Mouse (Mus musculus): Measurements from ENCODE around the gene Ptgfrn. TPM values are rescaled to one million over a fixed set of nuclear protein-coding genes. Genes with fewer than 3 reads are reported as not detected.

Ptgfrn gene
- polyA plus RNA-seq, 1 experiment from 2014 or later = 0.35 TPM

GRCm38 (mm10) chr3:101097146-101097800 is 12.8 kb downstream of the Ptgfrn start:
- Histone ChIP-seq H3K27me3 (ENCODE audit: insufficient read depth, low read length) (no peaks in the 10 kb centered on the region), H3K27ac (ENCODE audit: low read depth) (no peak overlapping the region), H3K4me1 (ENCODE audit: insufficient read depth) (no peaks in the 10 kb centered on the region), H3K4me2 (ENCODE audit: low read depth, low read length) (no peak overlapping the region), H3K4me3 (ENCODE audit: low read depth, low read length) (no peak overlapping the region), H3K36me3 (replicated peaks; ENCODE audit: insufficient read depth, low read length) (no peaks in the 10 kb centered on the region), H3K9ac (replicated peaks) (no peak overlapping the region), H3K9me3 (ENCODE audit: low read length) (no peaks in the 10 kb centered on the region)
- TF ChIP-seq CTCF (IDR thresholded peaks at IDR 0.05; ENCODE audit: low read depth) (no peak), EP300 (IDR thresholded peaks at IDR 0.05; ENCODE audit: low read depth) (no peak)
- ATAC-seq (no peak), DNase-seq (no peak)
- 70% methylated on average over 9 of the region's 9 CpGs for WGBS (ENCODE audit: insufficient replicate concordance)

DNA sequence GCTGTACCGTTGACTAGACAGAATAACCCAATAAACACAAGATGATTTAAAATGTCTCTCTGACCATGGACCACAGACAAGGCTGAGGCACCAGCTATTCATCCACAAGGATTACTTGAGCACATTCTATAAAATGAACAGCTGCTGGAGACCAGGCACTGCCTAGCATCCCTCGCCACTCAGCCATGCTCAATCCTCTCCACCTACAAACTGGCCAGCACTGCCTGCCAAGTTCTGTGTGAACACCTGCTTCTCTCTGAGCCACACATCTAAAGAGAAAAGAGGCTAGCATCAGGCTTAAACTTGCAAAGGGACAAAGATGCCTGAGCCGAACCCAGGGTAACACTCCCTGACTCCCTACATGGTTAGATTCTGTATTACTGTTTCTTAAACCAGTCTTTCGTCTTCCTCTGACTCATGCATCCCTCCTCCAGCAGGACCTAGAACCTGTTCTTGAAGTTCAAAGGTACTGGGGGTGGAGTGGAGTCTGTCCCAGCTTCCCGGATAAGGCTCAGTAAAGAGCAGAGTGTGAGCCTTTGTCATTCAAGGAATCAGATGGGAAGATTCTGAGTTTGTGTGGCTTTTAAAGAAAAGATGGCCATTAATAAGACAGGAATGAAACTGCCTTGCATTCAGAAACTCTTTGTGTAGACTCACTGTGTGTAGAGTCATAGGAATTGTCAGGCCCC is 14.2 kb downstream of the Ptgfrn start:
- H3K27ac ChIP-seq (ENCODE audit: low read depth) = no peak overlapping the region
- H3K9me3 ChIP-seq (ENCODE audit: low read length) = no peaks in the 10 kb centered on the region
- no peaks in the 10 kb centered on the region for H3K36me3 ChIP-seq (replicated peaks; ENCODE audit: insufficient read depth, low read length)
- H3K4me3 ChIP-seq (ENCODE audit: low read depth, low read length) = no peak overlapping the region
- no peak overlapping the region for H3K9ac ChIP-seq (replicated peaks)
- TF ChIP-seq EP300 (IDR thresholded peaks at IDR 0.05; ENCODE audit: low read depth) (no peak), CTCF (IDR thresholded peaks at IDR 0.05; ENCODE audit: low read depth) (no peak)
- no peaks in the 10 kb centered on the region for H3K27me3 ChIP-seq (ENCODE audit: insufficient read depth, low read length)
- no peak for ATAC-seq
- no peak overlapping the region for H3K4me2 ChIP-seq (ENCODE audit: low read depth, low read length)
- WGBS (ENCODE audit: insufficient replicate concordance) = 79% methylated on average over 5 of the region's 5 CpGs
- no peak for DNase-seq
- H3K4me1 ChIP-seq (ENCODE audit: insufficient read depth) = no peaks in the 10 kb centered on the region

- Histone ChIP-seq H3K9me3 (ENCODE audit: low read length) (no peaks in the 10 kb centered on the region), H3K9ac (replicated peaks) (no peak overlapping the region), H3K4me3 (ENCODE audit: low read depth, low read length) (no peak overlapping the region), H3K4me2 (ENCODE audit: low read depth, low read length) (no peak overlapping the region), H3K4me1 (ENCODE audit: insufficient read depth) (no peaks in the 10 kb centered on the region), H3K36me3 (replicated peaks; ENCODE audit: insufficient read depth, low read length) (no peaks in the 10 kb centered on the region), H3K27me3 (ENCODE audit: insufficient read depth, low read length) (no peaks in the 10 kb centered on the region), H3K27ac (ENCODE audit: low read depth) (no peak overlapping the region)
- no peak for DNase-seq
- 79% methylated on average over 13 of the region's 13 CpGs for WGBS (ENCODE audit: insufficient replicate concordance)
- ATAC-seq = no peak
- no peak for TF ChIP-seq CTCF (IDR thresholded peaks at IDR 0.05; ENCODE audit: low read depth)
- no peak for TF ChIP-seq EP300 (IDR thresholded peaks at IDR 0.05; ENCODE audit: low read depth)
These were observed 17.9 kb downstream of the Ptgfrn start for GRCm38 (mm10) chr3:101092202-101092601.

- H3K9ac ChIP-seq (replicated peaks) = no peak overlapping the region
- no peaks in the 10 kb centered on the region for H3K4me1 ChIP-seq (ENCODE audit: insufficient read depth)
- no peak for ATAC-seq
- TF ChIP-seq EP300 (IDR thresholded peaks at IDR 0.05; ENCODE audit: low read depth) (no peak), CTCF (IDR thresholded peaks at IDR 0.05; ENCODE audit: low read depth) (no peak)
- H3K4me3 ChIP-seq (ENCODE audit: low read depth, low read length) = no peak overlapping the region
- WGBS (ENCODE audit: insufficient replicate concordance) = 77% methylated on average over 7 of the region's 7 CpGs
- H3K27me3 ChIP-seq (ENCODE audit: insufficient read depth, low read length) = no peaks in the 10 kb centered on the region
- no peak for DNase-seq
- H3K9me3 ChIP-seq (ENCODE audit: low read length) = no peaks in the 10 kb centered on the region
- H3K36me3 ChIP-seq (replicated peaks; ENCODE audit: insufficient read depth, low read length) = no peaks in the 10 kb centered on the region
- no peak overlapping the region for H3K27ac ChIP-seq (ENCODE audit: low read depth)
- H3K4me2 ChIP-seq (ENCODE audit: low read depth, low read length) = no peak overlapping the region
These were observed 23.3 kb downstream of the Ptgfrn start for GRCm38 (mm10) chr3:101086584-101087445.

DNA sequence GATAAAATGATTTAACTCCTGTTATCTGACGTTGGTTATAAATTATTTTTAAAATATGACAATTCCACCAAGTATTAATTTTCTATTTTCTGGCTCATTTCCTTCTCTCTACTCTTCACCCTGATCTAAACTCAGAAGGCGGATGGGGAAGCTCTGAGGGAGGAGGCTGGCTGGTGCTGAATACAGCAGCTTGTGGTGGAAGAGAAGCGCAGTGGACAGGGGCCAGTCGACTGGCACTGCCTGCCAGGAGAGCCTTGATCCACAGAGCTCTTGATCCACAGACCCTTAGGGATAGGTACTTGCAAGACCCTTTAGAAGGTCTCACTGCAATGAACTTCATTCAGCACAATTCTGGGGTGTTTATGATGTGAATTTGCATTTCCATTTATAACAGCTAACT is 29.2 kb downstream of the Ptgfrn start:
- no peak for TF ChIP-seq CTCF (IDR thresholded peaks at IDR 0.05; ENCODE audit: low read depth)
- no peak for TF ChIP-seq EP300 (IDR thresholded peaks at IDR 0.05; ENCODE audit: low read depth)
- no peaks in the 10 kb centered on the region for H3K36me3 ChIP-seq (replicated peaks; ENCODE audit: insufficient read depth, low read length)
- H3K4me1 ChIP-seq (ENCODE audit: insufficient read depth) = no peaks in the 10 kb centered on the region
- H3K9ac ChIP-seq (replicated peaks) = no peak overlapping the region
- H3K4me3 ChIP-seq (ENCODE audit: low read depth, low read length) = no peak overlapping the region
- H3K4me2 ChIP-seq (ENCODE audit: low read depth, low read length) = no peak overlapping the region
- H3K27ac ChIP-seq (ENCODE audit: low read depth) = no peak overlapping the region
- DNase-seq = no peak
- WGBS (ENCODE audit: insufficient replicate concordance) = 72% methylated on average over 4 of the region's 4 CpGs
- no peaks in the 10 kb centered on the region for H3K9me3 ChIP-seq (ENCODE audit: low read length)
- ATAC-seq = no peak
- no peaks in the 10 kb centered on the region for H3K27me3 ChIP-seq (ENCODE audit: insufficient read depth, low read length)

GRCm38 (mm10) chr3:101078344-101078743 is 31.7 kb downstream of the Ptgfrn start:
- WGBS (ENCODE audit: insufficient replicate concordance) = 78% methylated on average over 1 of the region's 1 CpGs
- ATAC-seq (no peak), DNase-seq (no peak)
- Histone ChIP-seq H3K4me3 (ENCODE audit: low read depth, low read length) (no peak overlapping the region), H3K4me2 (ENCODE audit: low read depth, low read length) (no peak overlapping the region), H3K27ac (ENCODE audit: low read depth) (no peak overlapping the region), H3K9me3 (ENCODE audit: low read length) (no peaks in the 10 kb centered on the region), H3K27me3 (ENCODE audit: insufficient read depth, low read length) (no peaks in the 10 kb centered on the region), H3K36me3 (replicated peaks; ENCODE audit: insufficient read depth, low read length) (no peaks in the 10 kb centered on the region), H3K4me1 (ENCODE audit: insufficient read depth) (no peaks in the 10 kb centered on the region), H3K9ac (replicated peaks) (no peak overlapping the region)
- no peak for TF ChIP-seq CTCF (IDR thresholded peaks at IDR 0.05; ENCODE audit: low read depth)
- TF ChIP-seq EP300 (IDR thresholded peaks at IDR 0.05; ENCODE audit: low read depth) = no peak

All from liver, postnatal 0 days (tissue).